In genomic region chr6:142469602-142470001, GRCm38 (mm10) we compare ENCODE assay signal across 12 mouse cellular contexts. TPM values are rescaled to one million over a fixed set of nuclear protein-coding genes. Genes with fewer than 3 reads are reported as not detected.
A peak's percentile ranks its signal among the peaks of the same experiment; 100 is the strongest.
DNase-seq lines count a peak whose midpoint lies in the region; ATAC-seq and TF ChIP-seq lines count a peak whose summit lies in the region.
"Had no signal": no experiment of that assay in that cellular context is flagged by ENCODE, and none has a peak within 500 bp of the region (broad histone marks: within the 10 kb centered on the region; RNA-seq: fewer than 3 reads in every experiment).

No protein-coding gene starts in this region.

- H3K36me3 ChIP-seq in forebrain, postnatal 0 days (ENCODE audit: insufficient read depth), result no peaks in the 10 kb centered on the region
- H3K36me3 ChIP-seq in forebrain, embryonic 10.5 days (replicated peaks), result no peaks in the 10 kb centered on the region
- no peaks in the 10 kb centered on the region for H3K36me3 ChIP-seq in lung, embryonic 14.5 days (ENCODE audit: insufficient read depth)
- H3K36me3 ChIP-seq in hindbrain, postnatal 0 days (ENCODE audit: insufficient read depth, low read length), result no peaks in the 10 kb centered on the region
- H3K36me3 ChIP-seq in heart, embryonic 12.5 days, result no peaks in the 10 kb centered on the region
- H3K36me3 ChIP-seq: hindbrain, embryonic 15.5 days had no signal

- no peaks in the 10 kb centered on the region for H3K9me3 ChIP-seq in forebrain, postnatal 0 days (ENCODE audit: low read length)
- no peaks in the 10 kb centered on the region for H3K9me3 ChIP-seq in forebrain, embryonic 10.5 days
- no peaks in the 10 kb centered on the region for H3K9me3 ChIP-seq in lung, embryonic 14.5 days (ENCODE audit: low read depth, low read length)
- no peaks in the 10 kb centered on the region for H3K9me3 ChIP-seq in hindbrain, postnatal 0 days (ENCODE audit: low read length)
- H3K9me3 ChIP-seq in heart, embryonic 12.5 days (replicated peaks), result no peaks in the 10 kb centered on the region
- H3K9me3 ChIP-seq: hindbrain, embryonic 15.5 days had no signal

- TF ChIP-seq CTCF in forebrain, postnatal 0 days (IDR thresholded peaks at IDR 0.05; ENCODE audit: low read depth), result peak; percentile 62
- peak; percentile 54 for TF ChIP-seq CTCF in lung, embryonic 14.5 days (IDR thresholded peaks at IDR 0.05; ENCODE audit: low read depth)
- TF ChIP-seq CTCF in hindbrain, postnatal 0 days (IDR thresholded peaks at IDR 0.05; ENCODE audit: low read depth), result peak; percentile 74

- H3K9ac ChIP-seq in forebrain, postnatal 0 days, result no peak overlapping the region
- H3K9ac ChIP-seq in lung, embryonic 14.5 days, result no peak overlapping the region
- H3K9ac ChIP-seq in hindbrain, postnatal 0 days (replicated peaks; ENCODE audit: low read length), result no peak overlapping the region
- H3K9ac ChIP-seq in heart, embryonic 12.5 days, result no peak overlapping the region
- H3K9ac ChIP-seq: hindbrain, embryonic 15.5 days had no signal

- DNase-seq in forebrain, postnatal 0 days, result peak; percentile 9
- no peak for DNase-seq in forebrain, embryonic 10.5 days (ENCODE audit: extremely low spot score, low spot score)
- DNase-seq in lung, embryonic 14.5 days, result peak; percentile 33
- DNase-seq in lung, postnatal 4 days, result no peak
- peak; percentile 65 for DNase-seq in hindbrain, postnatal 0 days (ENCODE audit: low spot score)
- peak; percentile 32 to 55 for DNase-seq in thymus, postnatal 36 days
- no peak for DNase-seq in spleen, postnatal 36 days (ENCODE audit: low spot score in 2 of 2)

- no peak overlapping the region for H3K4me3 ChIP-seq in forebrain, postnatal 0 days (ENCODE audit: low read depth, low read length)
- no peak overlapping the region for H3K4me3 ChIP-seq in forebrain, embryonic 10.5 days
- no peak overlapping the region for H3K4me3 ChIP-seq in lung, embryonic 14.5 days (ENCODE audit: low read depth, low read length)
- H3K4me3 ChIP-seq in hindbrain, postnatal 0 days (ENCODE audit: low read length), result no peak overlapping the region
- H3K4me3 ChIP-seq in heart, embryonic 12.5 days, result no peak overlapping the region
- H3K4me3 ChIP-seq: hindbrain, embryonic 15.5 days had no signal

- 56% methylated on average over 4 of the region's 4 CpGs for WGBS in forebrain, postnatal 0 days
- WGBS in forebrain, embryonic 10.5 days, result 60% methylated on average over 4 of the region's 4 CpGs
- 44% methylated on average over 4 of the region's 4 CpGs for WGBS in lung, embryonic 14.5 days
- 43% methylated on average over 4 of the region's 4 CpGs for WGBS in hindbrain, postnatal 0 days
- WGBS in heart, embryonic 12.5 days, result 50% methylated on average over 4 of the region's 4 CpGs

- H3K4me2 ChIP-seq in forebrain, postnatal 0 days (ENCODE audit: low read depth), result no peak overlapping the region
- no peak overlapping the region for H3K4me2 ChIP-seq in lung, embryonic 14.5 days
- no peak overlapping the region for H3K4me2 ChIP-seq in hindbrain, postnatal 0 days (ENCODE audit: low read depth, low read length)
- no peak overlapping the region for H3K4me2 ChIP-seq in heart, embryonic 12.5 days
- H3K4me2 ChIP-seq: hindbrain, embryonic 15.5 days had no signal

- no peaks in the 10 kb centered on the region for H3K4me1 ChIP-seq in forebrain, postnatal 0 days (ENCODE audit: insufficient read depth)
- H3K4me1 ChIP-seq in forebrain, embryonic 10.5 days, result no peaks in the 10 kb centered on the region
- no peaks in the 10 kb centered on the region for H3K4me1 ChIP-seq in lung, embryonic 14.5 days (ENCODE audit: insufficient read depth)
- H3K4me1 ChIP-seq in hindbrain, postnatal 0 days (ENCODE audit: insufficient read depth, low read length), result no peaks in the 10 kb centered on the region
- no peaks in the 10 kb centered on the region for H3K4me1 ChIP-seq in heart, embryonic 12.5 days (replicated peaks)
- H3K4me1 ChIP-seq: hindbrain, embryonic 15.5 days had no signal

- H3K27ac ChIP-seq in forebrain, postnatal 0 days (ENCODE audit: low read depth, low read length), result no peak overlapping the region
- H3K27ac ChIP-seq in forebrain, embryonic 10.5 days, result no peak overlapping the region
- no peak overlapping the region for H3K27ac ChIP-seq in lung, embryonic 14.5 days (ENCODE audit: low read depth)
- H3K27ac ChIP-seq in hindbrain, postnatal 0 days, result no peak overlapping the region
- no peak overlapping the region for H3K27ac ChIP-seq in heart, embryonic 12.5 days (ENCODE audit: poor library complexity, severe bottlenecking)
- H3K27ac ChIP-seq: hindbrain, embryonic 15.5 days had no signal

- peak; percentile 70; the same call in 1 of the 2 replicates for ATAC-seq in forebrain, postnatal 0 days
- ATAC-seq in lung, embryonic 14.5 days (ENCODE audit: insufficient read depth), result peak; percentile 47; the same call in 1 of the 2 replicates
- peak; percentile 82 for ATAC-seq in hindbrain, postnatal 0 days
- no peak for ATAC-seq in heart, embryonic 12.5 days (ENCODE audit: insufficient number of reproducible peaks, low FRiP score)

- H3K27me3 ChIP-seq in forebrain, postnatal 0 days (ENCODE audit: insufficient read depth, low read length), result no peaks in the 10 kb centered on the region
- no peaks in the 10 kb centered on the region for H3K27me3 ChIP-seq in forebrain, embryonic 10.5 days (ENCODE audit: poor library complexity, severe bottlenecking)
- H3K27me3 ChIP-seq in lung, embryonic 14.5 days (ENCODE audit: insufficient read depth, low read length), result no peaks in the 10 kb centered on the region
- H3K27me3 ChIP-seq in hindbrain, postnatal 0 days (ENCODE audit: insufficient read depth, low read length), result no peaks in the 10 kb centered on the region
- H3K27me3 ChIP-seq in heart, embryonic 12.5 days (replicated peaks), result no peaks in the 10 kb centered on the region
- H3K27me3 ChIP-seq: hindbrain, embryonic 15.5 days had no signal

RNA-seq across cellular contexts. Expression of gene Gys2, which starts 3.3 kb away (rescaled TPM):
- not detected in 2 replicates for total RNA-seq in forebrain, postnatal 0 days (2014; rRNA removed)
- polyA plus RNA-seq in forebrain, postnatal 0 days (2015; fragmentation: Nextera tagmentation; extraction: Ambion mirVana), result 0.23 TPM in 1 of 2 replicates, not detected in the other
- polyA plus RNA-seq in forebrain, embryonic 10.5 days (2016; fragmentation: Nextera tagmentation; extraction: Ambion mirVana), result not detected in 2 replicates
- polyA plus RNA-seq in lung, embryonic 14.5 days (2014; fragmentation: Nextera tagmentation; extraction: Ambion mirVana), result not detected in 2 replicates
- total RNA-seq in hindbrain, postnatal 0 days (2014; rRNA removed), result 0.10 and 0.18 TPM in 2 replicates
- 0.38 TPM in 1 of 2 replicates, not detected in the other for polyA plus RNA-seq in hindbrain, postnatal 0 days (2015; fragmentation: Nextera tagmentation; extraction: Ambion mirVana)
- 0.40 TPM in 1 of 2 replicates, not detected in the other for polyA plus RNA-seq in heart, embryonic 12.5 days (2016; fragmentation: Nextera tagmentation; extraction: Ambion mirVana)
- total RNA-seq: ES-E14 had no signal
- polyA plus RNA-seq: hindbrain, embryonic 15.5 days; lung, embryonic 16.5 days; stomach, embryonic 14.5 days had no signal

RNA-seq across cellular contexts. Expression of gene Ldhb, which starts 38.2 kb away (rescaled TPM):
- total RNA-seq in forebrain, postnatal 0 days (2014; rRNA removed), result 158 and 164 TPM in 2 replicates
- polyA plus RNA-seq in forebrain, postnatal 0 days (2015; fragmentation: Nextera tagmentation; extraction: Ambion mirVana), result 426 and 454 TPM in 2 replicates
- polyA plus RNA-seq in forebrain, embryonic 10.5 days (2016; fragmentation: Nextera tagmentation; extraction: Ambion mirVana), result 512 and 551 TPM in 2 replicates
- polyA plus RNA-seq in lung, embryonic 14.5 days (2014; fragmentation: Nextera tagmentation; extraction: Ambion mirVana), result 215 and 230 TPM in 2 replicates
- 201 and 230 TPM in 2 replicates for total RNA-seq in hindbrain, postnatal 0 days (2014; rRNA removed)
- 663 and 664 TPM in 2 replicates for polyA plus RNA-seq in hindbrain, postnatal 0 days (2015; fragmentation: Nextera tagmentation; extraction: Ambion mirVana)
- polyA plus RNA-seq in heart, embryonic 12.5 days (2016; fragmentation: Nextera tagmentation; extraction: Ambion mirVana), result 777 and 782 TPM in 2 replicates

RNA-seq across cellular contexts. Expression of gene Spx, which starts 56.4 kb away (rescaled TPM):
- 0.38 and 0.62 TPM in 2 replicates for total RNA-seq in forebrain, postnatal 0 days (2014; rRNA removed)
- 0.65 TPM in 2 replicates for polyA plus RNA-seq in forebrain, postnatal 0 days (2015; fragmentation: Nextera tagmentation; extraction: Ambion mirVana)
- 0.33 and 0.53 TPM in 2 replicates for polyA plus RNA-seq in forebrain, embryonic 10.5 days (2016; fragmentation: Nextera tagmentation; extraction: Ambion mirVana)
- polyA plus RNA-seq in lung, embryonic 14.5 days (2014; fragmentation: Nextera tagmentation; extraction: Ambion mirVana), result 1.5 and 1.6 TPM in 2 replicates
- total RNA-seq in hindbrain, postnatal 0 days (2014; rRNA removed), result 0.75 and 3.6 TPM in 2 replicates
- polyA plus RNA-seq in hindbrain, postnatal 0 days (2015; fragmentation: Nextera tagmentation; extraction: Ambion mirVana), result 2.6 and 3.7 TPM in 2 replicates
- polyA plus RNA-seq in heart, embryonic 12.5 days (2016; fragmentation: Nextera tagmentation; extraction: Ambion mirVana), result 0.64 and 0.71 TPM in 2 replicates

Comparison
In these comparisons a context has a peak if more than half of its experiments do, and no peak if none do; other contexts are left out.
1. DNase-seq: peak in forebrain, postnatal 0 days (single experiment), lung, embryonic 14.5 days (single experiment), hindbrain, postnatal 0 days (single experiment) and thymus, postnatal 36 days (2 of 2); none in forebrain, embryonic 10.5 days (single experiment), lung, postnatal 4 days (0 of 2) and spleen, postnatal 36 days (0 of 2).
2. Peak in every context shown above with its lines, with median percentiles within 50 percentile points of each other: CTCF ChIP-seq.